Mouse (Mus musculus) midbrain, postnatal 0 days (tissue): ENCODE measurements around the gene Chst2. TPM values are rescaled to one million over a fixed set of nuclear protein-coding genes. Genes with fewer than 3 reads are reported as not detected.

Experiments
- ATAC-seq: fragments of 200-750 bp; cut with Nextera tagmentation; 2 replicates; pipeline ENCODE4 v1.8.0; 2017; ENCODE audit warnings: moderate number of reproducible peaks, mild to moderate bottlenecking, moderate TSS enrichment, moderate library complexity; ENCODE audit not compliant: low FRiP score
- DNase-seq: peaks from one replicate; pipeline ENCODE4 v3.0.0-alpha.2; 2015; ENCODE audit warnings: low spot score
- H3K27ac ChIP-seq: fragments of 300-500 bp; sonication (generic); 2 replicates; pipeline ENCODE4 v1.5.1; 2014; ENCODE audit warnings: low read depth, mild to moderate bottlenecking, low read length, mixed read lengths
- H3K27me3 ChIP-seq: fragments of 300-500 bp; sonication (generic); 2 replicates; pipeline ENCODE4 v1.6.1; 2014; ENCODE audit warnings: low read length, control low read depth, mixed read lengths; ENCODE audit not compliant: insufficient read depth
- H3K36me3 ChIP-seq: fragments of 300-500 bp; sonication (generic); 2 replicates; pipeline ENCODE4 v1.6.1; 2014; ENCODE audit warnings: low read length, control low read depth, mixed read lengths; ENCODE audit not compliant: insufficient read depth
- H3K4me1 ChIP-seq: fragments of 300-500 bp; sonication (generic); 2 replicates; pipeline ENCODE4 v1.6.1; 2014; ENCODE audit warnings: mild to moderate bottlenecking, control low read depth, antibody characterized with exemption, low read length, mixed read lengths; ENCODE audit not compliant: insufficient read depth
- H3K4me2 ChIP-seq: fragments of 300-500 bp; sonication (generic); 2 replicates; pipeline ENCODE4 v1.6.1; 2014; ENCODE audit warnings: low read depth, mild to moderate bottlenecking, low read length, mixed read lengths; ENCODE audit not compliant: poor library complexity, severe bottlenecking
- H3K4me3 ChIP-seq: fragments of 300-500 bp; sonication (generic); 2 replicates; pipeline ENCODE4 v1.5.1; 2014; ENCODE audit warnings: low read depth, mild to moderate bottlenecking, low read length, moderate library complexity
- H3K9ac ChIP-seq: fragments of 300-500 bp; sonication (generic); replicated peaks from 2 replicates; pipeline ENCODE4 v1.6.1; 2014; ENCODE audit warnings: mild to moderate bottlenecking, low read length, moderate library complexity, mixed read lengths; ENCODE audit not compliant: poor library complexity, severe bottlenecking
- H3K9me3 ChIP-seq: fragments of 300-500 bp; sonication (generic); 2 replicates; pipeline ENCODE4 v1.6.1; 2016; ENCODE audit warnings: low read length, control low read depth
- CTCF ChIP-seq: IDR thresholded peaks from 2 replicates; pipeline ENCODE4 v1.5.1; 2016; ENCODE audit warnings: antibody characterized with exemption, mild to moderate bottlenecking
- WGBS: fragments of 180-500 bp; shearing (Covaris S2); extraction: QIAGEN DNeasy Blood & Tissue Kit; methylation state at CpG from one replicate; pipeline ENCODE4 v1.1.7; 2014; 5-methylcytosine and 5-hydroxymethylcytosine counted together
- polyA plus RNA-seq: library from polyadenylated mRNA; unstranded; fragments of >200 nt; fragmentation: Nextera tagmentation; extraction: Ambion mirVana; gene quantifications from 2 replicates; pipeline ENCODE4 v1.2.1, GENCODE M21; 2015
- total RNA-seq: library from RNA; depleted of rRNA; stranded (reverse); fragments of >200 nt; gene quantifications from 2 replicates; pipeline ENCODE4 v1.2.3, GENCODE M21; 2014; rRNA removed

Gene Chst2
- total and polyA plus RNA-seq, 2 experiments from 2014 or later: 36.4 to 78.0 TPM

DNA sequence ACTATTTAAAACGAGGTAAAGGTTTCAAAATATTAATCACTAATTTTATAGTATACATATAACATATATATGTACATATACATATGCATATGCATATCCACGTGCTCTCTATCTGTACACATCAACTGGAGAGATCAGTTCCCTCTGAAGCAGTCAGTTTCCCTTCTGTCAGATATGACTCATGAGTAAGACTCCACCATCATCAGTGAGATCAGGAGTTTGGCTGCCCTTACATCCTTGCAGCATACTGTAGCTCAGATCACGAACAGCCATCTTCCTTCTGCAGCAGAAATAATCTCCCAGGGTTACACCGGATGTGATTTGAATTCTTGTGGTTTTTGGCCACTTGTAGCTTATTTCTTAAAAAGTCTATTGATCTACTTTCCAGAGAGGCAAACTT lies 56.0 kb downstream of the Chst2 start:
- WGBS: 77% methylated on average over 4 of the region's 4 CpGs
- Histone ChIP-seq H3K27ac (no peak overlapping the region), H3K27me3 (no peaks in the 10 kb centered on the region), H3K9ac (no peak overlapping the region), H3K4me2 (no peak overlapping the region), H3K9me3 (no peaks in the 10 kb centered on the region), H3K4me1 (no peaks in the 10 kb centered on the region), H3K36me3 (no peaks in the 10 kb centered on the region), H3K4me3 (no peak overlapping the region)
- DNase-seq: no peak
- no peak for ATAC-seq
- TF ChIP-seq CTCF: no peak

Other genes with a start within 250 kb of the Chst2 start
- gene U2surp, start 105.3 kb upstream of the Chst2 start, total RNA-seq: 37.8 and 51.2 TPM in 2 replicates
- gene U2surp, start 105.3 kb upstream of the Chst2 start, polyA plus RNA-seq: 116 and 138 TPM in 2 replicates
- 29.5 and 32.3 TPM in 2 replicates for gene Paqr9, start 152.9 kb upstream of the Chst2 start, total RNA-seq
- 6.1 and 6.5 TPM in 2 replicates for gene Paqr9, start 152.9 kb upstream of the Chst2 start, polyA plus RNA-seq
- gene Pcolce2, start 230.9 kb upstream of the Chst2 start, total RNA-seq: 0.66 and 1.7 TPM in 2 replicates
- 2.0 and 2.1 TPM in 2 replicates for gene Pcolce2, start 230.9 kb upstream of the Chst2 start, polyA plus RNA-seq